Mouse (Mus musculus): ENCODE measurements around the gene Ephb1.

The Ephb1 gene

GRCm38 (mm10) chr9:101981161-101981560 is 373.3 kb downstream of the Ephb1 start:
- no peak for DNase-seq

GRCm38 (mm10) chr9:101976884-101977465 is 377.5 kb downstream of the Ephb1 start:
- DNase-seq = no peak

GRCm38 (mm10) chr9:101972314-101972713 is 382.2 kb downstream of the Ephb1 start:
- DNase-seq = no peak

- peak; percentile 90 for DNase-seq
Observed at GRCm38 (mm10) chr9:101971806-101972205, 382.7 kb downstream of the Ephb1 start.

- peak; percentile 84 for DNase-seq
Observed at GRCm38 (mm10) chr9:101956228-101956627, 398.3 kb downstream of the Ephb1 start.

GRCm38 (mm10) chr9:101954529-101954928 is 400.0 kb downstream of the Ephb1 start:
- DNase-seq = peak; percentile 71

- peak; percentile 60 for DNase-seq
Observed at GRCm38 (mm10) chr9:101950101-101950500, 404.4 kb downstream of the Ephb1 start.

- no peak for DNase-seq
Observed at GRCm38 (mm10) chr9:101945814-101946213, 408.7 kb downstream of the Ephb1 start.

- DNase-seq = peak; percentile 65
Observed at GRCm38 (mm10) chr9:101945326-101945725, 409.2 kb downstream of the Ephb1 start.

- peak; percentile 71 for DNase-seq
Observed at GRCm38 (mm10) chr9:101942058-101942669, 412.3 kb downstream of the Ephb1 start.

GRCm38 (mm10) chr9:101940182-101940581 is 414.3 kb downstream of the Ephb1 start:
- peak; percentile 71 for DNase-seq

GRCm38 (mm10) chr9:101939006-101939405 is 415.5 kb downstream of the Ephb1 start:
- peak; percentile 89 for DNase-seq

- peak; percentile 82 for DNase-seq
Observed at GRCm38 (mm10) chr9:101938066-101938465, 416.4 kb downstream of the Ephb1 start.

GRCm38 (mm10) chr9:101934887-101935286 is 419.6 kb downstream of the Ephb1 start:
- no peak for DNase-seq

- DNase-seq = no peak
Observed at GRCm38 (mm10) chr9:101933946-101934573, 420.4 kb downstream of the Ephb1 start.

GRCm38 (mm10) chr9:101924829-101925228 is 429.7 kb downstream of the Ephb1 start:
- no peak for DNase-seq

- peak; percentile 93 for DNase-seq
Observed at GRCm38 (mm10) chr9:101922846-101923245, 431.6 kb downstream of the Ephb1 start.

GRCm38 (mm10) chr9:101919324-101919723 is 435.2 kb downstream of the Ephb1 start:
- peak; percentile 66 for DNase-seq

- peak; percentile 51 for DNase-seq
Observed at GRCm38 (mm10) chr9:101918771-101919170, 435.7 kb downstream of the Ephb1 start.

- DNase-seq = peak; percentile 41
Observed at GRCm38 (mm10) chr9:101915082-101915481, 439.4 kb downstream of the Ephb1 start.

- peak; percentile 54 for DNase-seq
Observed at GRCm38 (mm10) chr9:101911176-101911866, 443.2 kb downstream of the Ephb1 start.

- DNase-seq = peak; percentile 52
Observed at GRCm38 (mm10) chr9:101909491-101909890, 445.0 kb downstream of the Ephb1 start.

GRCm38 (mm10) chr9:101908849-101909248 is 445.6 kb downstream of the Ephb1 start:
- DNase-seq = peak; percentile 69

Measured in heart, adult 11 months (tissue).